Mouse (Mus musculus): ENCODE measurements around the gene Pkdrej. TPM values are rescaled to one million over a fixed set of nuclear protein-coding genes. Genes with fewer than 3 reads are reported as not detected.

Pkdrej gene
- polyA plus RNA-seq, 1 experiment = 0.63 TPM

DNA sequence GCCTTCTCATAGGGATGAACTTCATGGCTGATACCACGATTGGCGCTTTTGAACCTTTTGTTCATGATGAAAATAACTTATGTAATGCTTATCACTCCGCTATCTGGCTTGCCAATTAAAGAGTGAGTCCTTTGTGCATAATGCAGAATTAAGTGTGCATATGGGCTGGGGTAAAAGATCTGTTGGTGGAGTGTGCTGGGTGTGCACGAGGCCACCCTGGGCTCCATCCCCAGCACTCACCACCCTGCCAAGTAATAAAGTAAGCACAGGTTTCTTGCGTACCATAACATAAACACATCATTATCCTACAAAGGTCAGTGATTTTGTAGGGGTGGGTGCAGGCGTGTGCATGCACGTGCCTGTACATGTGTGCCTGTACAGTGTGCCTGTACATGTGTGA, 46.5 kb downstream of the Pkdrej start:
- H3K27ac ChIP-seq (ENCODE audit: insufficient read depth, low read length) = no peak overlapping the region
- no peak overlapping the region for H3K4me3 ChIP-seq (ENCODE audit: insufficient read depth, low read length)
- H3K4me1 ChIP-seq (ENCODE audit: control insufficient read depth, insufficient read depth, low read length) = no peaks in the 10 kb centered on the region
- TF ChIP-seq POLR2A (IDR thresholded peaks at IDR 0.05; ENCODE audit: extremely low read depth, insufficient read depth, low read length) = no peak
- no peak for TF ChIP-seq CTCF (IDR thresholded peaks at IDR 0.05; ENCODE audit: extremely low read depth, insufficient read depth, low read length)

DNA sequence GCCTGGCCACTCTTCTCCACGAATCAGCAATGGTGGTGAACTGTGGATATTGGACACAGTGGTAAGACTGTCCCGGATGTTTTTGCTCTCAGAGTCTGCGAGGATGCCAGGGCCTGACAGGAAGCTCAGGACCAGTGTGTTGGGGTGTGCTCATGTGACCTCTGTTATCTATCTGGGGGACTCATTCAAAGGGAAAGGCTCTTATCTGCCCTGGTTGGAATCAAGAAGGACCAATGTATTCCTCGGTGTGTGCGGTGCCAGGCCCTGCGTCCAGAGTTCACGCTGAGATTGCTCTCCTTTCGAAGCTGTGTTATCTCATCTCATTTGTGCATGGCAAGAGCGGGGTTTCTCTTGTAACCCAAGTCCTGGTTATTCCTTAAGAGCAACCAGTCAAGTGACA, 47.1 kb downstream of the Pkdrej start:
- H3K4me3 ChIP-seq (ENCODE audit: insufficient read depth, low read length) = no peak overlapping the region
- no peak overlapping the region for H3K27ac ChIP-seq (ENCODE audit: insufficient read depth, low read length)
- H3K4me1 ChIP-seq (ENCODE audit: control insufficient read depth, insufficient read depth, low read length) = no peaks in the 10 kb centered on the region
- TF ChIP-seq POLR2A (IDR thresholded peaks at IDR 0.05; ENCODE audit: extremely low read depth, insufficient read depth, low read length) (no peak), CTCF (IDR thresholded peaks at IDR 0.05; ENCODE audit: extremely low read depth, insufficient read depth, low read length) (no peak)

DNA sequence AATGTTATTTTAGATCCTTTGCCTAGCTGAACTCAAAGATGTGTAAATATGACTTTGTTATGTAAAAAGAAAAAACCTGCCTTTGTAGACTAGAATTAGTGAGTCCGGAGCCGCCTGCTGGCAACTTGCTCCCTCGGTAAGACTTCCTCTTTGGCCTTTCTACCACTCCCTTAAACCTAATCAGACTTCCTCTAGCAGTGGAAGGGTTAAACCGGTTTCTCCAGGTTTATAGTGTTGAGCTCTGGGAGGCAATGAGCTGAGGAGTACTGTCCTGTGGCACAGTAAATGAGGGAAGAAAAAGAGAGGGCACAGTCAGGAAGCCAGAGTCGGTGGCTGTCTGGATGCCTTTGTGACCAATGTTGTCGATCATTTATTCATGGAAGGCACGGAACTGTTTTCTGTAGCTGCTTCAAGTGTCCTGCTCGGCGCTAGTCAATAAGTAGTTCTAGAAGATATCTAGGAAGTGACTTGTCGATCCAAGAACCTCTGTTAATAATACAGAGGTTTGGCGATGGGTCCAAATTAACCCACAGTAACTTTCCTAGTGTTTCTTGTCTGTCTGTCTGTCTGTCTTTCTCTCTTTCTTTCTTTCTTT, 49.3 kb downstream of the Pkdrej start:
- Histone ChIP-seq H3K27ac (ENCODE audit: insufficient read depth, low read length) (no peak overlapping the region), H3K4me3 (ENCODE audit: insufficient read depth, low read length) (no peak overlapping the region), H3K4me1 (ENCODE audit: control insufficient read depth, insufficient read depth, low read length) (no peaks in the 10 kb centered on the region)
- TF ChIP-seq CTCF (IDR thresholded peaks at IDR 0.05; ENCODE audit: extremely low read depth, insufficient read depth, low read length) (no peak), POLR2A (IDR thresholded peaks at IDR 0.05; ENCODE audit: extremely low read depth, insufficient read depth, low read length) (no peak)

DNA sequence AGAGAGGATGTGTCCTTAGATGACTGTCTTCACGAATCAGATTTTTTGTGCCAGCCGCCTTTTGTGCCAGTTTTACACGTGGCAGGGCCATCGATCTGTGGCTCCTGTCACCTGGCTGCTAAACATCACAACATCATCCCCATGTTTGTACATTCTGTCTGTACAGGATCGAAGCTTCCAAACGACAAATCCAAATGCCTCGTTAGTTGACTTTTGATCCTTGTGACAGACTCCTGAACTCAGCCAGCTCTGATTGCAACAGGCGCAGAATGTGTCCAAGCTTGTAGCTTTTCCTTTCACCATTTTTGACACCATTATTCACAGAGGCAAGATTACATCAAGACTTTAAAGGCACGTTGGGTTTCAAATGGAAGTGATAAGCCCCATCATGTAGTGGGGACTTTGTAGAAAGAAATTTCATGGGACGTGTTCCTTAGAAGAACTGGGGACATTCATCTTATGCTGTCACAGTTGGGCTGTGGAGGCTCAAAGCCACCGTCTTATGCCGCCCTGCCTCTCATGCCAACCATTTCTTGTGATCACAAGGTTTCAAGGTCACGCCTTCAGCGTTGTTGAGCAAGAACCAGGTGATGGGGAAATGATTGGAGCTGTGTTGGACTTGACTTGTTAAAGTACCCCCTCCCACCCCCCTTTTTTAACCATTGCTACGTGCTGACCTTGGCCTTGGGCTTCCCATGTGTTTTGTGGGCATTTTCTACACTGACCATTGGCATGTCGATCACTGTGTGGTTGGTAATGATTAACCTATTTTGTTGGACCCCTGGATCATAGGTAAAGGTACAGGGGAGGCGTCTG, 50.0 kb downstream of the Pkdrej start:
- no peaks in the 10 kb centered on the region for H3K4me1 ChIP-seq (ENCODE audit: control insufficient read depth, insufficient read depth, low read length)
- no peak for TF ChIP-seq CTCF (IDR thresholded peaks at IDR 0.05; ENCODE audit: extremely low read depth, insufficient read depth, low read length)
- no peak for TF ChIP-seq POLR2A (IDR thresholded peaks at IDR 0.05; ENCODE audit: extremely low read depth, insufficient read depth, low read length)
- H3K27ac ChIP-seq (ENCODE audit: insufficient read depth, low read length) = no peak overlapping the region
- no peak overlapping the region for H3K4me3 ChIP-seq (ENCODE audit: insufficient read depth, low read length)

DNA sequence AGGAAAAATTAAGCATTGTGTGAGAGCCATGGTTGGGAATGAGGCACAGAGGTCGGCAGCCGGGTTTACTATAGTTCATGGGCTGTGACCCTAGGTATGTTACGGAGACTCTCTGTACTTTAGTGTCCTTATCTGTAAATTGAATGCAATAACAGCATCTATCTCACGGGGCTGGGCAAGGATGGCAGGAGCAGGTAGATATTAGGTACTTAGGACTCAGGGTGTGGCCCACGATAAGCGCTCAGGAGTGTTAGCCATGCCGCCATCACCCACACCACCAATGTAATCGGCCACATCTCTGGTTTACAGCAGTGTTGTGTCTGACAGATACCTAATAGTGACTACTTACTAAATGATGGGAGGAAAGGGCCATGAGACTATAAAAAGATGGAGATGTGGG, 52.5 kb downstream of the Pkdrej start:
- Histone ChIP-seq H3K4me1 (ENCODE audit: control insufficient read depth, insufficient read depth, low read length) (no peaks in the 10 kb centered on the region), H3K4me3 (ENCODE audit: insufficient read depth, low read length) (no peak overlapping the region), H3K27ac (ENCODE audit: insufficient read depth, low read length) (no peak overlapping the region)
- TF ChIP-seq POLR2A (IDR thresholded peaks at IDR 0.05; ENCODE audit: extremely low read depth, insufficient read depth, low read length) = no peak
- TF ChIP-seq CTCF (IDR thresholded peaks at IDR 0.05; ENCODE audit: extremely low read depth, insufficient read depth, low read length) = no peak

DNA sequence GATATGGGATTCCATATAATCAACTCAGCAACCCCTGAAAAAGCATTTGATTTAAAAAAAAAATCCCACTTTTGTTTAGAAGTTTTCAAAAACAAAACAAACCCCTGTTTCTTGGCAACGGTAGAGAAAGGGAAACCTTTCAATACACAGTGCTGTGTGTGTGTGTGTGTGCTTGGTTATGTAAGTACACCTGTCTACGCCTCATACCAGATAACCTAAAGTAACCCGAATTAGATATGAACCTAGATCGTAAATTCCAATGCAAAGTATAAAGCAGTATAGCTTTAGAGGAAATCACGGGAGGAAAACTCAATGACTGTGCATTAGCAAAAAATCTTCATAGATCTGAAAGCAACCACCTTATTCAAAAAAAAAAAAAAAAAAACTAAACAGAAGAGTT, 54.9 kb downstream of the Pkdrej start:
- Histone ChIP-seq H3K4me1 (ENCODE audit: control insufficient read depth, insufficient read depth, low read length) (no peaks in the 10 kb centered on the region), H3K4me3 (ENCODE audit: insufficient read depth, low read length) (no peak overlapping the region), H3K27ac (ENCODE audit: insufficient read depth, low read length) (no peak overlapping the region)
- TF ChIP-seq POLR2A (IDR thresholded peaks at IDR 0.05; ENCODE audit: extremely low read depth, insufficient read depth, low read length) (no peak), CTCF (IDR thresholded peaks at IDR 0.05; ENCODE audit: extremely low read depth, insufficient read depth, low read length) (no peak)

DNA sequence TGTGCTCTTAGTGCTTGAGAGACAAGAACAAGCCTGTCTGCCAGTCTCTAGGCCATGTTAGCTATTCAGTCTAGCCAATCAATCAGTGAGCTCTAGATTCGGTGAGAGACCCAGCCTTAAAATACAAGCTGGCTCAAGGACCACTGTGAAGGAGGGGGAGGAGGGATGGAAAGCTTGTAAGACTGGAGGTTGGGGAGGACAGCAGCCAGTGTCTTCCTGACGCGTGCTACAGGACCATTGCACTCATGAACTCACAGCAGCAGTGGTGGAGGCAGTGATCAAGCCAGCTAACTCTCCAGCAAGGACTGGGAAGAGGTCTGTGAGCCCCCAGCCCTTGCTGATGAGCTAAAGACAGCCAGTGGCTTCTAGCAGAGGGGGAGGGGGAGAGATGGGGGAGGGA, 56.5 kb downstream of the Pkdrej start:
- Histone ChIP-seq H3K4me1 (ENCODE audit: control insufficient read depth, insufficient read depth, low read length) (no peaks in the 10 kb centered on the region), H3K4me3 (ENCODE audit: insufficient read depth, low read length) (no peak overlapping the region), H3K27ac (ENCODE audit: insufficient read depth, low read length) (no peak overlapping the region)
- TF ChIP-seq POLR2A (IDR thresholded peaks at IDR 0.05; ENCODE audit: extremely low read depth, insufficient read depth, low read length) (no peak), CTCF (IDR thresholded peaks at IDR 0.05; ENCODE audit: extremely low read depth, insufficient read depth, low read length) (no peak)

Other genes with a start within 250 kb of the Pkdrej start
- 21.7 and 22.7 TPM in 2 replicates for gene Wnt7b, start 239.3 kb downstream of the Pkdrej start, polyA plus RNA-seq (2012; rRNA removed)
- 1.8 and 2.0 TPM in 2 replicates for gene Ppara, start 86.8 kb downstream of the Pkdrej start, polyA plus RNA-seq (2012; rRNA removed)
- 23.6 and 27.2 TPM in 2 replicates for gene Cdpf1, start 10.0 kb downstream of the Pkdrej start, polyA plus RNA-seq (2012; rRNA removed)
- gene Ttc38, start 10.6 kb upstream of the Pkdrej start, polyA plus RNA-seq (2012; rRNA removed) = 4.9 and 5.8 TPM in 2 replicates
- gene Gtse1, start 38.0 kb upstream of the Pkdrej start, polyA plus RNA-seq (2012; rRNA removed) = 0.64 and 1.0 TPM in 2 replicates
- 51.1 and 58.5 TPM in 2 replicates for gene Trmu, start 57.6 kb upstream of the Pkdrej start, polyA plus RNA-seq (2012; rRNA removed)
- gene Celsr1, start 212.0 kb upstream of the Pkdrej start, polyA plus RNA-seq (2012; rRNA removed) = 2.2 and 2.4 TPM in 2 replicates
- gene Gramd4, start 236.0 kb upstream of the Pkdrej start, polyA plus RNA-seq (2012; rRNA removed) = 32.6 and 34.3 TPM in 2 replicates